Mouse (Mus musculus) liver, postnatal 0 days (tissue): ENCODE measurements at regions not wholly inside any gene's neighbourhood (a gene's known extent, or its start where the extent isn't known, plus 50 kb on each side); places are given as distances from the start of the nearest gene placed in this dataset.

Experiments used
- CTCF ChIP-seq: sonication (generic); IDR thresholded peaks from 2 replicates; pipeline ENCODE4 v1.5.1; 2016; ENCODE audit warnings: antibody characterized with exemption, low read depth
- EP300 ChIP-seq: IDR thresholded peaks from 2 replicates; pipeline ENCODE4 v1.6.1; 2016; ENCODE audit warnings: antibody characterized with exemption, low read depth, mild to moderate bottlenecking

GRCm38 (mm10) chr9:78859956-78860355 lies 244.6 kb downstream of the Cd109 start:
- TF ChIP-seq EP300 (no peak), CTCF (no peak)
